Mouse (Mus musculus) effector memory CD4-positive, alpha-beta T cell, adult 5 months (primary cell): ENCODE results near the gene Nubp1. TPM values are rescaled to one million over a fixed set of nuclear protein-coding genes. Genes with fewer than 3 reads are reported as not detected.

Source experiments
- polyA plus RNA-seq: library from polyadenylated mRNA; unstranded; fragments of 100-300 nt; shearing (Covaris generic); gene quantifications from one replicate; pipeline ENCODE4 v1.2.1, GENCODE M21; 2017

Gene Nubp1
- 67.8 TPM for polyA plus RNA-seq

DNA sequence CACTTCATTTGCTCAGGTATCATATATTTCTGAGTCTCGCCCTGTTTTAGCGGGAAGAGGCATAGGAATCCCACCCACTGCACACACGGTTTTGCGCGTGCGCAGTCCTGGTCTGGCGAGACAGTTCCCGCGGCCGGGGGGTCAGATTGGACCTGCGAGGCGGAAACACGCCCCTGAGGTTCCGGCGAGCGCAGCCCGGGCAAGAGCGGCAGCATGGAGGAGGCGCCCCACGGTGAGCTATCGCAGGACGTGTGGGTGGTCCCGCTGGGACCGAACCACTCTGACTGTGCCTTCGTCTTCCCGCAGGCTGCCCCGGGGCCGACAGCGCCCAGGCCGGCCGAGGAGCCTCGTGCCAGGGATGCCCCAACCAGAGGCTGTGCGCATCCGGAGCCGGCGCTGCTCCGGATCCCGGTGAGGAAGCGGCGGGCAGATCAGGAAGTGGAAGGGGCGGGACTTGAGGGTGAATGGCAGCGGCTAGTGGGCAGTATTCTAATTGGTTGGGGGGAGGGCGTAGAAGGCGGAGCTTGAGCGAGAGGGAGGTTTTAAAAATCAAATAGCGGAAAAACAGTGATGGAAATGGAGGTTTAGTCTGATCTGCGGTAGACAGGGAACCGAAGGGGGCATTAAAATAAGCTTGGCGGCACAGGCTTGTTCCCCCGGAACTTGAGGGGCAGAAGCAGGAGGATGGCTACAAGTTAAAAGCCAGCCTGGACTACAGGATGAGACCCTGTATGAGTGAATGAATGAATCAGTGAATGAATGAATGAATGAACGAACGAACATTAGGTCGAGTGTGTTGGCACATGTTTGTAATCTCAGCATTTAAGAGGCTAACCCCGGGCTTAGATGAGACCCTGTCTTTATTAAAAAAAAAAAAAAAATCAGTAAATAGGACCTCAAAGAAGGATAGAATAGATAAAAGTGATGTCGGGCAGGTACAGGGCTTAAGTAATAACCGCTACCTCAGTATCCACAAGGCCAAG lies at the start of gene Nubp1:
TSS of gene Nubp1 (plus strand) at position 185 of the 983 bp plus-strand sequence.

DNA sequence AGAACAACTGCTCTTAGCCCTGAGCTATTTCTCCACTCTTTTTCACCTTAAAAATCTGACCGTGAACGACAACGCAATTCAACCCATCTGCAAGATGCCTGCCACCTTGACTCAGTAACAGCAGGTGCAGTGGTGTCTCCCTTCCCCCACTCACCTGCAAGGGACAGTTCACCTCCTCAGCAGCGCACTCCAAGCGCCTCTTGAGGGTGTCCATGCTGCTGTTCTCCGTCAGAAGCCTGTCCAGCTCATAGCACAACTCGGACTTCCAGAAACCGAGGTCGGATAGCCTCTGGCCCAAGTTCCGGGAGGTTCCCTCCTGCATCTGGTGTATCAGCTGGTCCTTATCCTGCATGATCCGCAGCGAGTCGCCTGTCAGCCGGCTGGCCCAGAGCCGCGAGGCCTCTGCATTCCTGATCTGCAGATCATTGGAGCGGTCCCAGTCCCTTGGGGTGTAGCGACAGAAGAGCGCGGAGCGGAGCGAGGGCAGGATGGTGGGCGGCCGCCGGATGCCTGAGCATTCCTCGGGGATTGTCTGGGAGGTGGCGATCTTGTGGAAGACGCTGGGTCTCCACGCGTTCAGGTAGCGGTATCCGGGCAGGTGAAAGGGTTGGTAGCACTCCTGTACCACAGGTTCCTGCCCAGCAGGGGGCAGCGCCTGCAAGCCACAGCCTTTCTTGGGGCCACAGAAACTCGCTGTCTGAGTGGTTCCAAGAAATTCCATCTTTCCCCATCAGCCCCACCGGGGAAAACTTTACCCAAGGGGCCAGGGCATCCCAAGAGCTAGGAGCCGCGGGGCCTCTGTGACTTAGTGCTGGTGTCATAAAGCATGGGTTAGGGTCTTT lies 16.8 kb upstream of the Nubp1 start, which contains the start of gene Tekt5:
TSS of gene Tekt5 (minus strand) at position 792 of the 842 bp plus-strand sequence.

DNA sequence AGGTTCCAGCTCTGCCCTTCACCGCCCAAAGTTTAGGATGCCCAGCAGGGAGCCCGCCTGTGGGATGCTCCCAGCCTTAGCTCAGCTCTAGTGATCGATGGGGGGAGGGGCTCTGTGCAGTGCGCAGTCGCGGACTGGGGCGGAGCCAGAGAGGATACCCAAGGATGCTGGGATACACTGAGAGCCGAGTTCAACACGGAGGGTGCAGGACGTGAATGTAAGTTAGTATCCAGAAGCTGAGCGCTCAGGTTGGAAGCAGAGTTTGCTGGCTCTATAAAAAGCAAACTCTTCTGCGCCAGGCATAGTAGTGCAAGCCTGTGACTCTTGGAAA lies 35.5 kb downstream of the Nubp1 start, which contains the start of gene Tvp23a:
TSS of gene Tvp23a (minus strand) at position 99 of the 331 bp plus-strand sequence.

Other genes starting within 250 kb of the Nubp1 start
- gene Rpl39l, start 241.7 kb upstream of the Nubp1 start, polyA plus RNA-seq, result 1.9 TPM
- not detected for gene Atf7ip2, start 219.2 kb upstream of the Nubp1 start, polyA plus RNA-seq
- not detected for gene Emp2, start 98.0 kb upstream of the Nubp1 start, polyA plus RNA-seq
- not detected for gene Tekt5, start 16.5 kb upstream of the Nubp1 start, polyA plus RNA-seq
- gene Tvp23a, start 35.4 kb downstream of the Nubp1 start, polyA plus RNA-seq, result 4.1 TPM
- gene Ciita, start 68.1 kb downstream of the Nubp1 start, polyA plus RNA-seq, result 0.10 TPM
- 13.6 TPM for gene Dexi, start 131.1 kb downstream of the Nubp1 start, polyA plus RNA-seq
- gene Clec16a, start 133.4 kb downstream of the Nubp1 start, polyA plus RNA-seq, result 19.5 TPM